Mouse (Mus musculus): ENCODE measurements at regions not wholly inside any gene's neighbourhood (a gene's known extent, or its start where the extent isn't known, plus 50 kb on each side); places are given as distances from the start of the nearest gene placed in this dataset.

- TF ChIP-seq CTCF (IDR thresholded peaks at IDR 0.05; ENCODE audit: low read depth, low read length) (no peak), TAL1 (conservative IDR thresholded peaks at IDR 0.05; ENCODE audit: low read depth, low read length) (no peak), GATA1 (IDR thresholded peaks at IDR 0.05; ENCODE audit: borderline replicate concordance, low read length) (no peak), GATA2 (IDR thresholded peaks at IDR 0.05; ENCODE audit: borderline replicate concordance, low read depth, low read length) (no peak)
Observed at GRCm38 (mm10) chr3:105357511-105357910, 94.6 kb upstream of the Kcnd3 start.

All from G1E (cell line).